Comparison of ENCODE assay signal across 9 mouse cellular contexts in genomic region chr2:25197191-25197590, GRCm38 (mm10). TPM values are rescaled to one million over a fixed set of nuclear protein-coding genes. Genes with fewer than 3 reads are reported as not detected.
DNase-seq lines count a peak whose midpoint lies in the region; ATAC-seq and TF ChIP-seq lines count a peak whose summit lies in the region.
"Had no signal": no experiment of that assay in that cellular context is flagged by ENCODE, and none has a peak within 500 bp of the region (broad histone marks: within the 10 kb centered on the region; RNA-seq: fewer than 3 reads in every experiment).

No protein-coding gene starts in this region.

- no peak overlapping the region for H3K9ac ChIP-seq in liver, embryonic 13.5 days
- 0 out of 2 replicates have a peak overlapping the region, but pooled peaks have one; percentile 4 for H3K9ac ChIP-seq in stomach, embryonic 15.5 days

- no peak for DNase-seq in gastrocnemius, adult 2 months
- no peak for DNase-seq in gastrocnemius, postnatal 36 days
- no peak for DNase-seq in testis, postnatal 10 days (ENCODE audit: low spot score)
- DNase-seq in liver, embryonic 13.5 days, result no peak
- DNase-seq in cerebellum, postnatal 4 days (ENCODE audit: low spot score in 2 of 2), result no peak
- DNase-seq in adrenal gland, adult 18-20 months (ENCODE audit: low spot score in 2 of 2), result no peak

- peak overlapping the region; percentile 80 for H3K4me2 ChIP-seq in liver, embryonic 13.5 days
- H3K4me2 ChIP-seq in stomach, embryonic 15.5 days, result peak overlapping the region; percentile 66

- WGBS in liver, embryonic 13.5 days (ENCODE audit: insufficient replicate concordance), result 18% methylated on average over 2 of the region's 2 CpGs
- WGBS in stomach, embryonic 15.5 days, result 22% methylated on average over 2 of the region's 2 CpGs

- no peaks in the 10 kb centered on the region for H3K9me3 ChIP-seq in liver, embryonic 13.5 days (replicated peaks)
- H3K9me3 ChIP-seq in stomach, embryonic 15.5 days, result no peaks in the 10 kb centered on the region

- no peak for TF ChIP-seq CTCF in gastrocnemius, adult 2 months (IDR thresholded peaks at IDR 0.05)
- no peak for TF ChIP-seq CTCF in testis, adult 2 months (IDR thresholded peaks at IDR 0.05; ENCODE audit: control insufficient read depth, insufficient read depth, insufficient replicate concordance, low read depth, low read length)

- no peaks in the 10 kb centered on the region for H3K27me3 ChIP-seq in testis, adult 2 months (ENCODE audit: control insufficient read depth, insufficient read depth, low read length)
- no peaks in the 10 kb centered on the region for H3K27me3 ChIP-seq in liver, embryonic 13.5 days
- H3K27me3 ChIP-seq in stomach, embryonic 15.5 days (replicated peaks), result 0 out of 2 replicates have a peak, but pooled peaks cover 4% of the 10 kb centered on the region

- H3K27ac ChIP-seq in gastrocnemius, adult 2 months, result peak overlapping the region; percentile 86
- H3K27ac ChIP-seq in testis, adult 2 months (ENCODE audit: control insufficient read depth, insufficient read depth, low read depth, low read length), result peak overlapping the region; percentile 70
- peak overlapping the region; percentile 91 for H3K27ac ChIP-seq in liver, embryonic 13.5 days
- peak overlapping the region; percentile 90 for H3K27ac ChIP-seq in stomach, embryonic 15.5 days

- peaks cover 4% of the 10 kb centered on the region; the same call in 1 of the 2 replicates for H3K4me1 ChIP-seq in testis, adult 2 months (ENCODE audit: control insufficient read depth, insufficient read depth, low read length)
- peaks cover 53% of the 10 kb centered on the region for H3K4me1 ChIP-seq in liver, embryonic 13.5 days (replicated peaks)
- peaks cover 29% of the 10 kb centered on the region for H3K4me1 ChIP-seq in stomach, embryonic 15.5 days

- intact Hi-C loops in gastrocnemius, adult 2 months (cut with DNase I), result no loop called here
- intact Hi-C loops in gastrocnemius, postnatal 36 days (cut with DNase I), result no loop called here

- no peak for TF ChIP-seq POLR2A in testis, adult 2 months (IDR thresholded peaks at IDR 0.05; ENCODE audit: control insufficient read depth, low read depth, low read length)

- peaks cover 1% of the 10 kb centered on the region; the same call in 1 of the 2 replicates for H3K36me3 ChIP-seq in testis, adult 2 months (ENCODE audit: control insufficient read depth, insufficient read depth, low read length)
- peaks cover 44% of the 10 kb centered on the region for H3K36me3 ChIP-seq in liver, embryonic 13.5 days
- peaks cover 26% of the 10 kb centered on the region for H3K36me3 ChIP-seq in stomach, embryonic 15.5 days

- peak overlapping the region; percentile 69 for H3K4me3 ChIP-seq in gastrocnemius, adult 2 months
- no peak overlapping the region for H3K4me3 ChIP-seq in testis, adult 2 months (ENCODE audit: control insufficient read depth, low read depth, low read length)
- peak overlapping the region; percentile 60; the same call in 1 of the 2 replicates for H3K4me3 ChIP-seq in liver, embryonic 13.5 days (replicated peaks)
- H3K4me3 ChIP-seq in stomach, embryonic 15.5 days (replicated peaks), result peak overlapping the region; percentile 43; the same call in 1 of the 2 replicates

- ATAC-seq in liver, embryonic 13.5 days (ENCODE audit: low read depth), result no peak
- ATAC-seq in stomach, embryonic 15.5 days (ENCODE audit: insufficient read depth, low FRiP score, low read depth), result no peak

RNA-seq across cellular contexts. Expression of gene Tor4a, which starts 0.5 kb away (rescaled TPM):
- total RNA-seq in gastrocnemius, adult 2 months (2021), result 1 to 10 TPM in 1 of 2 experiments, under 1 TPM in 1; 0.59 to 1.0 TPM
- 1 to 10 TPM in 1 of 2 experiments, under 1 TPM in 1; 0.54 to 1.2 TPM for total RNA-seq in gastrocnemius, postnatal 36 days (2021)
- 0.98 and 1.3 TPM in 2 replicates for polyA plus RNA-seq in testis, adult 2 months (2012; rRNA removed)
- polyA plus RNA-seq in liver, embryonic 13.5 days (2015; fragmentation: Nextera tagmentation; extraction: Ambion mirVana), result 5.5 and 6.0 TPM in 2 replicates
- 15.5 and 17.2 TPM in 2 replicates for polyA plus RNA-seq in stomach, embryonic 15.5 days (2015; fragmentation: Nextera tagmentation; extraction: Ambion mirVana)
- total RNA-seq in adrenal gland, adult 18-20 months (2021), result 10 to 100 TPM; 11.6 to 19.5 TPM

RNA-seq across cellular contexts. Expression of gene Nelfb, which starts 14.1 kb away (rescaled TPM):
- 10 to 100 TPM; 22.3 to 23.1 TPM for total RNA-seq in gastrocnemius, adult 2 months (2021)
- 10 to 100 TPM; 18.2 to 19.5 TPM for total RNA-seq in gastrocnemius, postnatal 36 days (2021)
- polyA plus RNA-seq in testis, adult 2 months (2012; rRNA removed), result 20.7 and 24.9 TPM in 2 replicates
- 42.8 and 43.3 TPM in 2 replicates for polyA plus RNA-seq in liver, embryonic 13.5 days (2015; fragmentation: Nextera tagmentation; extraction: Ambion mirVana)
- 105 and 106 TPM in 2 replicates for polyA plus RNA-seq in stomach, embryonic 15.5 days (2015; fragmentation: Nextera tagmentation; extraction: Ambion mirVana)
- 10 to 100 TPM; 48.8 to 49.5 TPM for total RNA-seq in adrenal gland, adult 18-20 months (2021)

RNA-seq across cellular contexts. Expression of gene Nrarp, which starts 16.6 kb away (rescaled TPM):
- total RNA-seq in gastrocnemius, adult 2 months (2021), result 1 to 10 TPM; 4.0 to 5.2 TPM
- 1 to 10 TPM; 5.9 to 6.7 TPM for total RNA-seq in gastrocnemius, postnatal 36 days (2021)
- polyA plus RNA-seq in testis, adult 2 months (2012; rRNA removed), result 3.8 and 4.0 TPM in 2 replicates
- polyA plus RNA-seq in liver, embryonic 13.5 days (2015; fragmentation: Nextera tagmentation; extraction: Ambion mirVana), result 2.5 and 2.6 TPM in 2 replicates
- 16.9 and 17.1 TPM in 2 replicates for polyA plus RNA-seq in stomach, embryonic 15.5 days (2015; fragmentation: Nextera tagmentation; extraction: Ambion mirVana)
- total RNA-seq in adrenal gland, adult 18-20 months (2021), result 1 to 10 TPM; 2.3 to 3.5 TPM

RNA-seq across cellular contexts. Expression of gene Stpg3, which starts 17.2 kb away (rescaled TPM):
- total RNA-seq in gastrocnemius, adult 2 months (2021), result not detected
- total RNA-seq in gastrocnemius, postnatal 36 days (2021), result not detected
- polyA plus RNA-seq in testis, adult 2 months (2012; rRNA removed), result 244 and 247 TPM in 2 replicates
- not detected in 2 replicates for polyA plus RNA-seq in liver, embryonic 13.5 days (2015; fragmentation: Nextera tagmentation; extraction: Ambion mirVana)
- polyA plus RNA-seq in stomach, embryonic 15.5 days (2015; fragmentation: Nextera tagmentation; extraction: Ambion mirVana), result 0.18 TPM in 1 of 2 replicates, not detected in the other
- total RNA-seq in adrenal gland, adult 18-20 months (2021), result not detected
- polyA plus RNA-seq: hindbrain, embryonic 11.5 days had no signal

RNA-seq across cellular contexts. Expression of gene Fam166a, which starts 21.4 kb away (rescaled TPM):
- not detected for total RNA-seq in gastrocnemius, adult 2 months (2021)
- not detected for total RNA-seq in gastrocnemius, postnatal 36 days (2021)
- polyA plus RNA-seq in testis, adult 2 months (2012; rRNA removed), result 552 and 576 TPM in 2 replicates
- polyA plus RNA-seq in liver, embryonic 13.5 days (2015; fragmentation: Nextera tagmentation; extraction: Ambion mirVana), result not detected in 2 replicates
- polyA plus RNA-seq in stomach, embryonic 15.5 days (2015; fragmentation: Nextera tagmentation; extraction: Ambion mirVana), result 0.92 and 1.5 TPM in 2 replicates
- total RNA-seq in adrenal gland, adult 18-20 months (2021), result not detected
- polyA plus RNA-seq: hindbrain, embryonic 11.5 days had no signal

Comparison
In these comparisons a context has a peak if more than half of its experiments do, and no peak if none do; other contexts are left out.
1. RNA of gene Tor4a, which starts 0.5 kb away (total RNA-seq): 11.6 to 19.5 TPM in adrenal gland, adult 18-20 months; 0.54 to 1.2 TPM in gastrocnemius, postnatal 36 days and 0.59 to 1.0 TPM in gastrocnemius, adult 2 months; every median in the first group is over 4 times any median in the second.
2. Peak in every context shown above with its lines, with median percentiles within 50 percentile points of each other: H3K27ac ChIP-seq.